Mouse (Mus musculus): ENCODE results near the gene Aida.
"Not testable (repeated sequence)": the region's sequence is repeated elsewhere in the genome, so short reads cannot be mapped to it uniquely, and the experiment has no call there.

Gene Aida

DNA sequence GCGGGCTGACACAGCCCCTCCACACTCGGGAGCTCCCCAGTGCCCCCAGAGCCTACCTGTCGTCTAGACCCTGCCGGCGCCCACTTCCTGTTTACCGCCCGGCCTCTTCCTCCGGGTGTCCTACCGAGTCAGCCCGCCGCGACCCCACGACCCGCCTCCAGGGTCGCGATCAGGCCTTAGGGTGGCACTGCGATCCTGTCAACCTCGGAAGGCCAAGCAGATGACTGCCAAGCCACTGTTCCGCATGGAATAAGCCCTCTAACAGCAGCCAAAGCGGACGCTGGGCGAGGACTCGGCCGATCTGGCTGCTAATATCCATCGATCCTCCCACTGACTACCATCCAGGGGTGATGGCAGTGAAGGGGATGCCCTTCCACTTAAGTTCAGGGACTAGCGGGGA, at the start of gene Aida:
Aida (plus strand) TSS at position 126 of the 400 bp plus-strand sequence.
- DNase-seq = peak; percentile 49

DNA sequence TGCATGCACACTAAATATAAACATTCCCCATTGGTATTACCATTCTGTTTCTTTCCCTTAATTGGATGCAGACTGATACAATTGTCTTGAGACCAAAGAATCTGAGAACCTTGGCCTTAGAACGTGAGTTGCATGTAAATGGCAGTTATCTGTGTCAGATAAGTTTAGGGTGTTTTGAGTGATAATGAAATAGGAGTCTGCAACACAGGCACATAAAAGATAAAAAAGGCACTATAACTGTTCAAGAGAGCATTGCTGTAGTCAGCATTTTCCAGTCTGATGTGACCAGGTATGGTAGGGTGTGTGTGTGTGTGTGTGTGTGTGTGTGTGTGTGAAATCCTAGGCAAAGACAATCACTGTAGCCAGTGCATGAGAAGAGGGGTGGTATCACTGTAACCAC, 48.2 kb upstream of the Aida start:
- no peak for DNase-seq

- no peak for DNase-seq
Measured at GRCm38 (mm10) chr1:183250612-183251011, 45.8 kb upstream of the Aida start.

DNA sequence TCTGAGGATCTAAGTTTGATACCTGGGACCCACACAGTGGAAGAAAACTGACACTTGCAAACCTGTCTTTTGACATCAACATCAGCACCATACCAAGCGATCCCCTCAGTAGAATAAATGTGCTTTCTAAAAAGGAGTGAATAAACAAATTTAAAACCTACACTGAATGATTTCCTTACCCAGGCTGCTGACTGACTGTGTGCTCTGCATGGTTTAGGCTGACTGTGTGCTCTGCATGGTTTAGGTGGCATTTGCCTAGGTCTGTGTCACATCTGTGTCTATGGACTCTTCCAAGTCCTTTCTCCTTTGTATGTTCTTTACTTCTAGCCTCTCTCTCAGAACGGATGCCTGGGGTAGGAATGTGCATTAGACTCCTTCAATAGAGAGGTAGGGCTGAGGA, 44.6 kb upstream of the Aida start:
- DNase-seq = no peak

DNA sequence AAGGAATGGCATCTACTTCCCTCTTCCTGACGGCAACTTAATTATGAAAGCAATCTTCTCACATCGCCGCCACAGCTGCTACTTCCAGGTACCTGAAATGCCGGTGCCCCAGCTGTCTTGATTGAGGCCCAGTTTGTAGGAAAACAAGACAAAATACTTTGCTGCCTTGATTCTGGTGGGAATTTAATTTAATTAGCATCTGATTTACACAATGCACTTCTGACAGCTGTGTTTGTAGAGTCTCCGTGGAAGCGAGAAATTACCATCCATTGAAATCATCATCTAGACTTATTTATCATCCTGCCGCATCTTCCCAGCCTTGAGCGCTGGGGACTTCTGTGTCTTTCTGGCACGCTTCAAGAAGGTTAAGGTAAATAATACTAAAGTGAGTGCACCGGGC, 43.8 kb upstream of the Aida start:
- DNase-seq = no peak

DNA sequence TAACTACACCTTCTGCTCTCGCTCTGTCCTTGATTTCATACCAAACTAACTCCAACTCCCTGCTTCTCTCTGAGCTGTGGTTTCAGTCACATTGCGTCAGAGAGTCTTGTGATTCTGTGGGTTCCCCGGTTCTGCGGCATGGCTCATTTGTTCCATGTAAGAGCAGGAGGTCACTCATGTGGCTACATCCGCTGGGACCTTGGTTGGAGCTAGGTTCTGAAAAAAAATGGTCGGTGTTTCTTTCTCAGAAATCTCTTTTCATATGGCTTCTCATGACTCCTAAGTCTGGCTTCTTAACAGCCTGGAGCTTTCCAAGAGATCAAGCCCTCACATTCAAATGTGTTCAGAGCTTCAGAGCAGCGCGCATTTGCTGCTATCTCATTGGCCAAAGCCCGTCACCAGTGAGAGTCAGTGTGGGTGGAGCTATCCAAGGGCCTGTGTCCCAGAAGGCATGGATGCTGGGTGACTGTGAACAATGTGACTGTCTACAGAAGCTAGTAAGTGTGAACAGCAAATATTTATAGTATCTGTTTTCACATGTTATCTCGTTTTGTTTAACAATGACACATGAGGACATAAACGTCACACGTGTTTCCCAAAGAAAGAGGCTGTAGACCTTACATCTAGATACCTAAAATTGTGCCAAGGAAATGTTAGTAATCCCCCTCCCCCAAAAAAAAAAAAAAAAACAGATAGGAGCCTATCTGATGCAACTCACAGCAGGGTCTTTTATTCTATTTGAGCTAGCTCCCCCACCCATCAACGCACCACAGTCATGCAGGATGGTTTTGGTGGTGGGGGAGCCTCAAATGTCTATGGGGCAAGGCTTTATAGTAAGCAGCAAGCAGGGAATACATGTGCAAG, 32.0 kb upstream of the Aida start:
- no peak for DNase-seq

DNA sequence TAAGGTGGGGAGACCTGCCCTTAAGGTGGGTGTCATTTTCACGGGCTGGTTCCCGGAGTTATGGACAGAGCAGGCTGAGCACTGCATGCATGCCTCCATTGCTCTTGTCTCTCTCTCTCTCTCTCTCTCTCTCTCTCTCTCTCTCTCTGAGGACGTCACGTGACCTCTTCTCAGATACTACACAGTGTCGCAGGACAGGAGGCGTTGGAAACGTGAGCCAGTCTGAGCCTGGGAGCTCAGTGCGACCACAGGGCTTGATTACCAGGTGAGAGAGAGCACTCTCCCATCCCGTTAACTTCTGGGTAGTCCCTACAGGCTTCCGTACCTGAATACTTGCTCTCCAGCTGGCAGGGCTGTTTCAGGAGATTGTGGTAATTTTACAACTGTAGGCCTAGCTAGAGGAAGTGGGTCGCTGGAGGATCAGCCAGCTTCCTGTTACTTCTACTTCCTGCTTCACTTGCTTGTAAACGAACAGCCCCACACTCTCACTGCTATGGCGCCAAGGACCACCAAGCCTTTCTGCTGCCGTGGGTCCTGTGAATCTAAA, 30.4 kb upstream of the Aida start:
- no peak for DNase-seq

- no peak for DNase-seq
Measured at GRCm38 (mm10) chr1:183267666-183268065, 28.7 kb upstream of the Aida start.

GRCm38 (mm10) chr1:183272867-183273818, 23.2 kb upstream of the Aida start:
- DNase-seq = no peak

- no peak for DNase-seq
Measured at GRCm38 (mm10) chr1:183274385-183274784, 22.0 kb upstream of the Aida start.

GRCm38 (mm10) chr1:183275763-183276162, 20.6 kb upstream of the Aida start:
- no peak for DNase-seq

GRCm38 (mm10) chr1:183288351-183288750, 8.0 kb upstream of the Aida start:
- DNase-seq = no peak

DNA sequence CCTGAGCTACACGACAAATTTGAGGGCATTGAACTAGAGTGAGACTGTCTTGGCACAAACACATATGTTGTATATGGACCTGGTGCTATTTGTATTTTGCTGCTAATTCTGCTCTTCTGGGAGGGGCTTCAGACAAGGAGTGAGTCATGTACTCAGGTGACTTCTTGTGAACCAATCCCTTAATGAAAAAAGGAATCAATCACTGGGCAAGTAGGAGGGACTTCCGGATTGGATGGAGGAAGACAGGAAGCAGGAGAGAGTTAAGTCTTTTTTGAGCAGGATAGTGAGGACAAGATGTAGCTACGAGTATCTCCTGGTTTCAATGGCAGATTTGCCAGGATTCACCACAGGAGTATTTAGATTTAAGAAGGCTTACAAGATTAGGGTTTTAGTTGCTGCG, 6.8 kb upstream of the Aida start:
- no peak for DNase-seq

DNA sequence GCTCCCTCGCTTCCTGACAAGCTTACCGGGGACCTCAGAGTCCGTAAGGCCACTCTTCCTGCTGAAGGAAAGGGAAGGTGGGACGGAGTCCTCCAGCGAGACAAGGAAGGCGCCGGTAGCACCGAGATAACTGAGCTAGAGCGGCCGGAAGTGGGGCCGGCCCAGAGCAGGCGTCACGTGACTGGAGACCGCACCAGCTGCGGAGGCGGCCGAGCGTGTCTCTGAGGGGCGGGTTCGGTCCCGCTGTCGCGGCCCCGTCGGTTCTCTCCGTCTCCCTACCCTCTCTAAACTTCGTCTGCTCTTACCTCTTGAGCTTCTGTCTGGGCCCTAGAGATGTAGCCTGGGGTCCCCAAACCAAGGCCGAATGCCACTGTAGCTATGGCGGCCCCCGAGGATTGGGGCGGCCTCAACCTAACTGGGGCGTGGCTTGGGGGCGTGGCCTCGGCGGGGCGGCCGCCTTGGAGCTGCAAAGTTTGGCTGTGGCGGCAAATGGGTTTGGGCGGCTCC, 540 bp downstream of the Aida start, which contains the start of gene Brox:
Brox (minus strand) TSS at position 393 of the 507 bp plus-strand sequence.
- DNase-seq = peak; percentile 96

GRCm38 (mm10) chr1:183297473-183297885, 1.1 kb downstream of the Aida start:
- DNase-seq = peak; percentile 45

DNA sequence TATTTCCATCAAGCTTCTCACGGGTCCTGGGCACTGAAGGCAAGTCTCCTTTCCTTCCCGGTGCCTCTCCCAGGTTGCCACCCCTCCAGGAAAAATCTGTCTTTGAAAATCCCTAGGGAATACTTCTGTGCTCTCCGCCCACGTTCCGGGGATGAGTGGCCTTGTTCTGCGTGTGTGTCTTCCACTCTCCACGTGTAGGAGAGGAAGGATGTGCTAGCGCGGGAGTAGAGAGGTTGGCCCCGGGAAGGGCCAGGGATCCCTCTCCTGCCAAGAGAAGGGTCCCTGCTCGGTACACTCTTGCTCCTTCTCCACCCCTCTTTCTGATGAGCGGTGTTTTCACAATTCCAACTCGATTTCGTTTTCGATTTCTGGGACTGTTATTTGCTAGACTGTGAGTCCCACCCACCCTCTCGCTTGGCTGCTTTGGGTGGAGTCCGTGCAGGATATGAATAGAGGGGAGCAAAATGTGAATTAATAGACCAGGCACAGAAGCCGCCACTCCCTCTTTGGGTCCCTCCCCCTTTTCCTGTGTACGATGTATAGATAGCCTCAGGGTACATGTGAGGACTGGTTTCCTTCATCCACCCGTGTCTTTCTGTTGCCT, 1.6 kb downstream of the Aida start:
- peak; percentile 23 for DNase-seq

GRCm38 (mm10) chr1:183299161-183299560, 2.8 kb downstream of the Aida start:
- peak; percentile 89 for DNase-seq

DNA sequence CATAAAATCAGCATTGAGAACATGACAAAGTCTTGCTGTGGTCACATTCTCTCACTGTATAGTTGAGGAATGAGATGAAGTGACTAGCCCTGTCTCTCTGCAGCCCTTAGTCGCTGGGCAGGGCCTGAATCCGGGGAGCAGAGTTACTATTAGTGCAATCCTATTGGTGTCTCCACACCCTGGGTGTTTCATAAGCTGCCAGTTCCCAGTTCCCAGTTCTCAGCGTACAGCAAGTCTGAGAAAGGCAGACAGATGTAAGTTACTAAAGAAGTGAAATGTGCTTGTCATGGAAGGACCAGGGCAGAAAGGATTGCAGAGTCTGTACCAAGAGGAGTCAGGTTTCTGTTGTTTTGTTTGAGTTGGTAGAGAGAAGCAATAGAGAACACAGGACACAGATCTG, 11.2 kb downstream of the Aida start:
- no peak for DNase-seq

DNA sequence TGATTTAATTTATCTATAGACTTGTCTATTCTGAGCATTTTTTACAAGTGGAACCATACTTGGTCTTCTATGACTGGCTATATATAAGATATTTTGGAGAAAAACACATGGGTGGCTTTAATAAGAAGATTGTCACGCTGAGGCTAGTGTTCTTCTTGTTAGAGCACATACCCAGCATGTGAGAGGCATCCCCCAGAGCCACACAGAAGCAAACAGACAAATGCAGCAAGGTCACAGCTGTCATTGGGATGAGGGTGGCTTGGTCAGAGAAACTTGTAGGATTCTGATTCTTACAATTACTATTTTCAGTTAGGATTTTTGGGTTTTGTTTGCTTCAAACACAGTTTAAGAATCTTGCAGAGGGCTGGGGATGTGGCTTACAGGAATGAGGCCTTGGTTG, 12.1 kb downstream of the Aida start:
- DNase-seq = no peak

DNA sequence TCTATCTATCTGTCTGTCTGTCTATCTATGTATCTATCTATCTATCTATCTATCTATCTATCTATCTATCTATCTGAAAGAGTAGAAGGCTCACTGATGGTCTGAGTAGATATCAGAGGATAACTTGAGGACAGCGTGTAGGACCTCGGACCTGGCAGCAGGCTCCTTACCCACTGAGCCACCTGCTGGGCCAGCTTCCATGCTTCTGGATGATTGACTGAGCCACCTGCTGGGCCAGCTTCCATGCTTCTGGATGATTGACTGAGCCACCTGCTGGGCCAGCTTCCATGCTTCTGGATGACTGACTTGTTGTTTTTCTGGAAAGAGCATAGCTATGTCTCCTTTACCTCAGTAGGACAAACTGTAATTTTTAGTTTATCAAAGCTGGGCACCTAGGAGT, 13.2 kb downstream of the Aida start:
- DNase-seq = not testable (repeated sequence)

GRCm38 (mm10) chr1:183312076-183312475, 15.7 kb downstream of the Aida start:
- no peak for DNase-seq

- no peak for DNase-seq
Measured at GRCm38 (mm10) chr1:183315783-183316182, 19.4 kb downstream of the Aida start.

- no peak for DNase-seq
Measured at GRCm38 (mm10) chr1:183320708-183321107, 24.3 kb downstream of the Aida start.
